Mouse (Mus musculus): ENCODE data around the gene Stard3.

GRCm38 (mm10) chr11:98329081-98329959 is 28.8 kb upstream of the Stard3 start, which contains the start of gene Neurod2:
- TF ChIP-seq POLR2A (IDR thresholded peaks at IDR 0.05; ENCODE audit: control insufficient read depth, extremely low read depth, insufficient read depth, low read length, poor library complexity) (no peak), CTCF (IDR thresholded peaks at IDR 0.05; ENCODE audit: borderline replicate concordance, control insufficient read depth, extremely low read depth, insufficient read depth, low read length, poor library complexity) (no peak)

All from thymus, adult 2 months (tissue).